Mouse (Mus musculus) heart, adult 2 months (tissue): ENCODE data around the gene Foxp4.

Experiments used
- CTCF ChIP-seq: fragments of 200-600 bp; IDR thresholded peaks from 2 replicates; pipeline ENCODE4 v1.8.1; 2022; ENCODE audit warnings: antibody characterized with exemption, mild to moderate bottlenecking, moderate library complexity
- EP300 ChIP-seq: fragments of 200-500 bp; IDR thresholded peaks from 2 replicates; pipeline ENCODE4 v1.6.1; 2011; ENCODE audit warnings: low read depth, low read length, control low read depth; ENCODE audit not compliant: insufficient read depth
- POLR2A ChIP-seq: fragments of 200-500 bp; IDR thresholded peaks from 2 replicates; pipeline ENCODE4 v1.6.1; 2011; ENCODE audit warnings: mild to moderate bottlenecking, low read depth, low read length, control low read depth; ENCODE audit not compliant: insufficient read depth

GRCm38 (mm10) chr17:47919826-47920225 is 4.6 kb downstream of the Foxp4 start:
- TF ChIP-seq CTCF = no peak
- no peak for TF ChIP-seq EP300
- TF ChIP-seq POLR2A = no peak
